Mouse (Mus musculus): ENCODE measurements around the gene Amacr.

GRCm38 (mm10) chr15:11000421-11000820 lies 18.9 kb downstream of the Amacr start, which contains the start of gene Slc45a2:
- TF ChIP-seq POLR2A (IDR thresholded peaks at IDR 0.05; ENCODE audit: low read depth, low read length) (no peak), CTCF (IDR thresholded peaks at IDR 0.05; ENCODE audit: extremely low read depth, insufficient read depth, insufficient read length, insufficient replicate concordance) (no peak)
